Mouse (Mus musculus) adrenal gland, postnatal 10 days (tissue): ENCODE measurements around the gene Lhx4. TPM values are rescaled to one million over a fixed set of nuclear protein-coding genes. Genes with fewer than 3 reads are reported as not detected.

Experiments used
- DNase-seq: peaks from one replicate; pipeline ENCODE4 v3.0.0; 2021; ENCODE audit warnings: mixed read lengths
- total RNA-seq, 2 experiments: library from RNA; stranded (reverse); gene quantifications; 2 replicates each; pipeline ENCODE4 v1.2.3; 2021

The Lhx4 gene
- total RNA-seq, 2 experiments from 2014 or later, result not detected

GRCm38 (mm10) chr1:155742411-155743363 lies 8.8 kb downstream of the Lhx4 start:
- DNase-seq, result peak; percentile 35

DNA sequence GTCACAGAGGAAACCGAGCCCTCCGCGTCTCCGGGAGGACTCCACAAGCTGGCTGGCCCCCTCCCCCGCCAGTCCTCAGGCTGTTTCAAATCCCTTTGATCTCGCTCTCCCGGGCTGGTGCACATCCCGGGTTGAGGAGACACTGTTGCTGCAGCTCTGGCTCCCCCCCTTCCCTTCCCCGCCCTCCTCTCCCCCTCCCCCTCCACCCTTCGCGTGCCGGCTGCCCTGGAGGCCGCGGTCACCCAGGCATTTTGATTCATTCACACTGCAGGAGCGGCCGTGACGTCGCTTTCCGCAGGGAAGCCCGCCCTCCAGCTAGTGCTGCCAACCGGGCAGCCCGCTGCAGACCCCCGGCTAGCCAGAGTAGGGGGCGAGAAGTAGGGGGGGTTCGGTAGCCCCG lies 9.5 kb downstream of the Lhx4 start:
- DNase-seq, result no peak

DNA sequence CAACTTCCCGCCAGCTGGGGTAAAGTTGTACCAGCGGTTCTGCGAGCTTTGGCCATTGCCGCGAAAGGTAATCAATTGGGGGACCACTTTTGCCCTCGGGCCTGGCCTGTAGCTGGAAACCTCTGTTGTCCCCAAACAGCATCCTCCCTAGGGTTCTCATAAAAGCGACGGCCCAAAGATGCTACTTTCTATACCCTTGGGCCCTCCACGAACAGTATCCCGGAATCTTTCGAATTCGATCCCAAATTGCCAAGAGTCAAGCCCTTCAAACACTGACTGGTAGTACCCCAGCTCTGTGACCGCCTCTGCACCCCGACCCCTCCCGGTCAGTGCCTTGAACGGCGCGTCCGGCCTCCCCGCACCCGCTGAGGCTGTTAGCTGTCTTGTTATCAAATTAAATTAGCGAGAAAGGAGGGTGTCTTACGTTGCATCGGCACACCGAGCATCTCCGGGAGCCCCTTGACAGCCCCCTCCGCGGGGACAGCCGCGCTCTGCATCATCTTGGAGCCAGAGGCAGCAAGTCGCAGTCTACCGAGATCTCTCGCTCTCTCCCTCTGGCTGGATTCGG lies 10.0 kb downstream of the Lhx4 start:
- DNase-seq, result no peak

- DNase-seq, result peak; percentile 30
Observed at GRCm38 (mm10) chr1:155740622-155741377, 10.7 kb downstream of the Lhx4 start.

GRCm38 (mm10) chr1:155737809-155738383 lies 13.6 kb downstream of the Lhx4 start:
- DNase-seq, result no peak

DNA sequence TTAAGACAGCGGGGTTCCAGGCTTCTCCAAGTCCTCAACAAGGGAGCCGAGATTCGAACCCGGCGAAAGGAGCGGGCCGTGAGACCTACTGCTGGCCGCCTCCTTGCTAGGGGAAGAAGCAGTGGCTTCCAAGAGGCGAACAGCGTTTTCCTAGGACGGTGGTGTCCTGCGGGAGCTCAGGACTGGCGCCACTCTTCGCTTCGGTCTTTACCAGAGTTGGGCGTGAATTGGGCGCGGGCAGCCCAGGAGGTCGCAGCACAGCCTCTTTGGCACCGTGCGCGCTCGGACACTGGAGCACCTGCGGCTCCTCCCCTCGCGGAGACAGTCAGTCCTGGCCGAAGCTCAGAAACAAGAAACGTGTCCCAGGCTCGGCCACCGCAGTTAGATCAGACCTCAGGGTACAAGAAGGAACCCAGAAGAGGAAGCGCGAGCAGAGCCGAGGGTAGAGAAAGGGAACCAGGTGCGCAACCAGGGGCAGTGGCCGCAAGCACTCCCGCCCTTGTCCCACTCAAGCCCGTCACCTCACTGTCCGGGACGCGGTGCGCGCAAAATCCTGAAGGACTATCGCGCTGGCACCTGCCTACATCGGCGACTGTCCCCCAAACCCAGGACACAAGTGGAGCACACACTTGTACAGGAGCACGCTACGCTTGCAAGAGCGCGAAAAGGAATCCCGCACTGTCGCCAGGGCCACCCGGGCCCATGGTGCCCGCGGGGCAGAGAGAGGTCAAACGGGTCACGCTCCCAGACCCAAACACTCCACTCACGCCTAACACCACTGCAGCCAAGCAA lies 14.3 kb downstream of the Lhx4 start:
- DNase-seq, result no peak

- DNase-seq, result no peak
Observed at GRCm38 (mm10) chr1:155736096-155736825, 15.2 kb downstream of the Lhx4 start.

- no peak for DNase-seq
Observed at GRCm38 (mm10) chr1:155731156-155731555, 20.3 kb downstream of the Lhx4 start.

DNA sequence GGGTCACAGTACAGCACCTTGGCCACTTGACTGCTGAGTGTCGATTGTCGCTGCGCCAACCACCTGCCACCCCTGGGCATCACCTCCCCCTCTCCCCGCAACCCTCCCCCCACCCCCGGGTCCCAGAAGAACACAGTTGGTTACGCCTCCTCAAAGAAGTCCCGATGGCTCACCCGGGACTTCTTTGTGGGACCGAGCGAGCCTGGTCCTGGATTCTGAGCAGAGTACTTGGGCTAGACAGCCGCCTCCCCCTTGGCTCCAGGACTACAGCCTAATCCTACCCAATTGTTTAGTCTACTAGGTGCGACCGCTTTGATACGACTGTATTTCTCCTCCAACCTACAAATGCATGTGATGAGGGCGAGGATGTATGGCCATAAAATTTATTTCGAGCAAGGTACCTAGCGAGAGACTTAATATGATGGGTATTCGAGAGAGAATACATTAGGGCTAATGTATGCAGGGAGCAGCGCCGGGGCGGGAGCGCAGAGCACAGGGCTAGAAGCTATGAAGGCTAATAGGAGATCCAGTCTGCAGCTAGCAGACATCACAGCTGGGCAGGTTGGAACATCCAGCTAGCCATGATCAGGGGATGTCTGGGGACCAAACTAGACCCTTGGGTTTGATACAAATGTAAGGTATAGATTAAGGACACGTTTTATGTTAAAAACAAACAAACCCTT lies 22.2 kb downstream of the Lhx4 start:
- no peak for DNase-seq

GRCm38 (mm10) chr1:155727830-155728229 lies 23.7 kb downstream of the Lhx4 start:
- no peak for DNase-seq

- DNase-seq, result no peak
Observed at GRCm38 (mm10) chr1:155725876-155726275, 25.6 kb downstream of the Lhx4 start.

DNA sequence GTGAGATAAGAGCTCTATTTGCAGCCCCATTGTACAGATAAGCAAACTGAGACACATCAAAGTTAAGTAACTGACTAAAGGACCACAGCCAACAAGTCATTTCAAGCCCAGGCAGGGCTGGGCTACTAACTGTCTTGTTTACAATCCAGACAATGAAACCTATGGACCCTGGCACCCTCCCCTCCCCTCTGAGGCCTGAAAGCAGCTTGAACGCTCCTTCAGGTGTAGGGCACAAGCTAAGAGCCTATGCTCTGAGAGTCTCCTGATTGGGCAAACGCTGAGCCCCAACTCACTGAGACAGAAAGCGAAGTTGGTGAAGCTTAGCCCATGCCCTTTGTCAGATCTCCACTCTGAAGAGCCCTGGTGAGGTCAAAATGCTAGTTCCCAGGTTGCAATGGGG lies 27.2 kb downstream of the Lhx4 start:
- no peak for DNase-seq

DNA sequence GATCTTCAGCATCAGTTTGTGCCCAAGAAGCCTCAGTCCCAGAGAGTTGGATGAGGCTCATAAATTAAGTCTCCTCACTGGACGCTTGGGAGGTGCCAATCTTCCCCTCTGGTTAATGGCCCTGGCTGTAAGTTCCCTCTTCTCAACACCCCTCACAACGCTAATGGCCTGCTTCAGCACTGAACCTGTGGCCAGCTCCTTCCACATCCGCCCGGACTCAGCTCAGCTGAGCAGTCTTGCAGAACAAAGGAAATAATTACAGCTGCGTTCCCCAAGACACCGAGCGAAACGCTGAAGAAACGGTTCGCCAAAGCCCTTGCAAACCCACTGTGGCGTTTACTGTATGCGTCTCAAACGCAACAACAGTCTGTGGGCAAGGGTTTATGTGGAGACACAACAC lies 29.3 kb downstream of the Lhx4 start:
- peak; percentile 72 for DNase-seq

GRCm38 (mm10) chr1:155721443-155721842 lies 30.0 kb downstream of the Lhx4 start:
- DNase-seq, result peak; percentile 67

- no peak for DNase-seq
Observed at GRCm38 (mm10) chr1:155720006-155720405, 31.5 kb downstream of the Lhx4 start.

GRCm38 (mm10) chr1:155718851-155719250 lies 32.6 kb downstream of the Lhx4 start:
- no peak for DNase-seq

DNA sequence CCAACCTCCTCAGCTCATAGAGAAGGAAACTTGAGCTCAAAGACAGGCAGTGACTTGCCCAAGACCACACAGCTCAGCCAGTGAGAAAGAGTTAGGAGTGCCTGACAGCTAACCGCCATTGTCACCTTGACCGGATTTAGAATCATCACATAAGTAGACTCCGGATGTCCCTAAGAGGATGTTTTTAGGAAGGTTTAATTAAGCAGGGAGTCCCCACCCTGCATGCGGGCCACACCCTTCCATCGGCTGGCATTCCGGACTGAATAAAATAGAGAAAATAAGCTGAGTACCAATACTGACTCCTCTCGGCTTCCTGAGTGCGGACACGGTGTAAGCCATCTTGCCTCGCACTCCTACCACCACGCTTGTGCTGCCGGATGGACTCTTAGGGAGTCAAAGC lies 34.2 kb downstream of the Lhx4 start:
- DNase-seq, result no peak

DNA sequence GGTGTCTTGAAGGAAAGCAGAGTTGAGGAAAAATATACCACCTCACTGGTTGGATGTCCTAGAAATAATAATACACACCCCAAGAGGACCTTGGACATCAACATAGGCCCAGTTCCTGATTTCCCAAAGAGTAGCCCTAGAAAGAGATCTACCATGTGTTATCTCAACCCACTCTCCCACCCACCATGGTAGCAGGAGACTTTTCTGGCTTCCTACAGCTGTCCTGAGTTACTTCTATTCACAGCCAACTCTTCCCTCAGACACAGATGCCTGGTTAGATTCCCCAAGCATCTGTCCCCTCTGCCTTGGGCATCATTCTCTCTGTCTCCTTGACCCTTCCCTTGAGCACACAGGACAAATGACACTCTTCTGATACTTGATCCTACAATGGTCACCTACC lies 36.1 kb downstream of the Lhx4 start:
- DNase-seq, result no peak

GRCm38 (mm10) chr1:155713306-155713705 lies 38.2 kb downstream of the Lhx4 start:
- DNase-seq, result peak; percentile 44

DNA sequence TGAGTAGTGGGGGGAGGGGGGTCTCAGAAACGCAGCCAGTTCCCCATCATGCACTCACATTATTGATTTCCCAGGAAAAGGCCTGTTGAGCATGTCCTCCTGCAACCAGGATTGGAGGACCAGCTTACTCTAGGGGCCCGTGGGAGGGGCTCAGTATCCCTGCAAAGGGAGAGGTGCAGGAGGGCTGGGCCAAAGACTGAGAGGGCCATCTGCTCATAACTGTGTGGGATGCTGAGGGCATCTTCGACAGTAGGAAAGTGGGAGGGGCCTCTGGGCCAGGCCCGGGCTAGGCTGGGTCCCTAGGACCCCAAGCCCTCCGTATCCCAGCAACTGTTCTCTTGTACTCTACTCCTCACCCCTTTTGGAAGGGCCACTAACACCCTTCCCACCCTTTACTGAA lies 47.3 kb downstream of the Lhx4 start:
- no peak for DNase-seq
